Mouse (Mus musculus): ENCODE results near the gene Homez. TPM values are rescaled to one million over a fixed set of nuclear protein-coding genes. Genes with fewer than 3 reads are reported as not detected.

Gene Homez
- polyA plus RNA-seq, 1 experiment from 2014 or later = 19.9 TPM

GRCm38 (mm10) chr14:54894296-54895151, 23.8 kb upstream of the Homez start:
- Histone ChIP-seq H3K9ac (ENCODE audit: low read length) (peak overlapping the region; percentile 100), H3K4me2 (peak overlapping the region; percentile 78), H3K4me3 (ENCODE audit: low read depth, low read length) (peak overlapping the region; percentile 99), H3K9me3 (ENCODE audit: control insufficient read depth, low read length) (no peaks in the 10 kb centered on the region), H3K36me3 (ENCODE audit: control insufficient read depth, insufficient read depth, low read length) (peaks cover 20% of the 10 kb centered on the region), H3K27me3 (ENCODE audit: control insufficient read depth, insufficient read depth, low read length) (no peaks in the 10 kb centered on the region), H3K27ac (ENCODE audit: low read depth, low read length) (peak overlapping the region; percentile 94), H3K4me1 (ENCODE audit: control insufficient read depth, insufficient read depth, low read length) (peaks cover 12% of the 10 kb centered on the region; the same call in 1 of the 2 replicates)
- ATAC-seq (ENCODE audit: low FRiP score) (peak; percentile 66), DNase-seq (ENCODE audit: low spot score, missing footprints) (peak; percentile 96)
- under 1% methylated on average over 53 of the region's 54 CpGs for WGBS

DNA sequence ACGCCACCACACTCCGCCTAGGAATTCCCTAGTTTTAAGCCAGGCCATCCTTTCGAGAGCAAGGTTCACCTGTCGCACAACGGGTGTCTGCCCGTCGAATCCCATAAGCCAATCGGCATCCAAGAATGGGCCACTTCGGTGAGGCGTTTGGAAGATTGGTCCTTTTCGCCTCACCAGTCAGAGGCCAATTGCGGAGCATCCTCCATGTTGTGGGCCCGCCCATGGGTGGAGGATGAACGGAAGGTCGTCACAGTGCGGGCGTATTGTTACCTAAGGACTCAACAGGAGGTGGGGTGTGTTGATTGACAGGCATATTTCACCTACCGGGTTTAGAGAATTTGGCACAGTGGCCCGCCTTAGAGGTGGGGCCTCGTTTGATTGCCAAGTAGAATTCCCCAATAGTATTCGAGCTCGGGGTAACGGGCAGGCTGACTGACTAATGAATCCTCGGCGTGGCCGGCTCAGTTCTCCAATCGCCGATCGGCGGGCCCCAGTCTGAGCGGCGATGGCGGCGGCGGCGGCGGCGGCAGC, 23.0 kb upstream of the Homez start:
- H3K9ac ChIP-seq (ENCODE audit: low read length) = peak overlapping the region; percentile 100
- peak overlapping the region; percentile 78 for H3K4me2 ChIP-seq
- peaks cover 20% of the 10 kb centered on the region for H3K36me3 ChIP-seq (ENCODE audit: control insufficient read depth, insufficient read depth, low read length)
- H3K4me3 ChIP-seq (ENCODE audit: low read depth, low read length) = peak overlapping the region; percentile 99
- ATAC-seq (ENCODE audit: low FRiP score) = peak; percentile 99
- peak overlapping the region; percentile 94 for H3K27ac ChIP-seq (ENCODE audit: low read depth, low read length)
- under 1% methylated on average over 38 of the region's 38 CpGs for WGBS
- peaks cover 12% of the 10 kb centered on the region; the same call in 1 of the 2 replicates for H3K4me1 ChIP-seq (ENCODE audit: control insufficient read depth, insufficient read depth, low read length)
- H3K9me3 ChIP-seq (ENCODE audit: control insufficient read depth, low read length) = no peaks in the 10 kb centered on the region
- DNase-seq (ENCODE audit: low spot score, missing footprints) = peak; percentile 99
- no peaks in the 10 kb centered on the region for H3K27me3 ChIP-seq (ENCODE audit: control insufficient read depth, insufficient read depth, low read length)

DNA sequence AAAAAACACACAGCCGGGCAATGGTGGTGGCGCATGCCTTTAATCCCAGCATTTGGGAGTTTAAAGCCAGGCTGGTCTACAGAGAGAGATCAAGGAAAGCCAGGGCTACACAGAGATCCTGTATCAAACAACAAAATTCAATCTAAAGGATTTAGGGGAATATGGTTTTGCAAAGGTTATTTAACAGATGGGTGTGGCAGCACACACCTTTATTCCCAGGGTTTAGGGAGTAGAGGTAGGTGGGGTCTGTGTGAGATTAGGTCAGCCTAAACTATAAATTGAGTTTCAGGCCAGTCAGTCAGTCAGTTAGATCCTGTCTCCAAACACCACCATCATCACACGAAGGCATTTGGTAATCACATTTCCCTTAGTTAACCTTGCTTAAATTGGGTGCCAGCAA, 21.4 kb upstream of the Homez start, which contains the start of gene Pabpn1:
Gene Pabpn1 (plus strand): TSS at position 301 of the 400 bp plus-strand sequence.
- no peak for DNase-seq (ENCODE audit: low spot score, missing footprints)
- Histone ChIP-seq H3K4me2 (peak within 1 kb of the TSS; percentile 50), H3K4me1 (ENCODE audit: control insufficient read depth, insufficient read depth, low read length) (peaks cover 12% of the 10 kb centered on the region; the same call in 1 of the 2 replicates), H3K9ac (ENCODE audit: low read length) (peak within 1 kb of the TSS; percentile 61), H3K4me3 (ENCODE audit: low read depth, low read length) (peak within 1 kb of the TSS; percentile 99), H3K27ac (ENCODE audit: low read depth, low read length) (peak within 1 kb of the TSS; percentile 72), H3K36me3 (ENCODE audit: control insufficient read depth, insufficient read depth, low read length) (peaks cover 8% of the 10 kb centered on the region), H3K9me3 (ENCODE audit: control insufficient read depth, low read length) (no peaks in the 10 kb centered on the region), H3K27me3 (ENCODE audit: control insufficient read depth, insufficient read depth, low read length) (no peaks in the 10 kb centered on the region)
- ATAC-seq (ENCODE audit: low FRiP score) = no peak
- 96% methylated on average over 3 of the region's 3 CpGs for WGBS

- Histone ChIP-seq H3K4me2 (no peak overlapping the region), H3K9ac (ENCODE audit: low read length) (no peak overlapping the region)
- no peak for DNase-seq (ENCODE audit: low spot score, missing footprints)
Measured at GRCm38 (mm10) chr14:54885309-54885708, 14.5 kb upstream of the Homez start.

DNA sequence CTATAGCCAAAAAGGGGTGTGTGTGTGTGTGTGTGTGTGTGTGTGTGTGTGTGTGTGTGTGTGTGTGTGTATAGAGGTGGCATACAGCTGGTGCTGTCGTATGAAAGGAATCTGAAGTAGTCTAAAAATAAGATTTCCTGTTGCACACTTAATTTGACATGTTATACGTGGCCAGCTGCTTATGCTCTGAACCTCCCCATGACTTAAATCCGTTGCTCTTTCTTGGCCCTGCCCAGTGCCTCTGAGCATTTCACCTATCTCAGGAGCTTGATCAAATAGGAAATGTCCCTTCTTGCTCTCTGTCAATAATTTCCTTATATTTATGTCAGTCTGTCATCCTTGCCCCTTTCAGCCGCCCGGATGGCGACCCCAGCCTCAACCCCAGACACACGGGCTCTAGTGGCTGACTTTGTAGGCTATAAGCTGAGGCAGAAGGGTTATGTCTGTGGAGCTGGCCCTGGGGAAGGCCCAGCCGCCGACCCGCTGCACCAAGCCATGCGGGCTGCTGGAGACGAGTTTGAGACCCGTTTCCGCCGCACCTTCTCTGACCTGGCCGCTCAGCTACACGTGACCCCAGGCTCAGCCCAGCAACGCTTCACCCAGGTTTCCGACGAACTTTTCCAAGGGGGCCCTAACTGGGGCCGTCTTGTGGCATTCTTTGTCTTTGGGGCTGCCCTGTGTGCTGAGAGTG, 13.4 kb upstream of the Homez start:
- Histone ChIP-seq H3K9me3 (ENCODE audit: control insufficient read depth, low read length) (no peaks in the 10 kb centered on the region), H3K4me1 (ENCODE audit: control insufficient read depth, insufficient read depth, low read length) (peaks cover 14% of the 10 kb centered on the region), H3K9ac (ENCODE audit: low read length) (peak overlapping the region; percentile 75), H3K27ac (ENCODE audit: low read depth, low read length) (no peak overlapping the region), H3K27me3 (ENCODE audit: control insufficient read depth, insufficient read depth, low read length) (no peaks in the 10 kb centered on the region), H3K4me3 (ENCODE audit: low read depth, low read length) (peak overlapping the region; percentile 47), H3K36me3 (ENCODE audit: control insufficient read depth, insufficient read depth, low read length) (no peaks in the 10 kb centered on the region), H3K4me2 (peak overlapping the region; percentile 69)
- DNase-seq (ENCODE audit: low spot score, missing footprints) (peak; percentile 73), ATAC-seq (ENCODE audit: low FRiP score) (no peak)
- WGBS = 40% methylated on average over 21 of the region's 21 CpGs

More at GRCm38 (mm10) chr14:54885309-54885708, 14.5 kb upstream of the Homez start:
- Histone ChIP-seq H3K36me3 (ENCODE audit: control insufficient read depth, insufficient read depth, low read length) (no peaks in the 10 kb centered on the region), H3K27ac (ENCODE audit: low read depth, low read length) (no peak overlapping the region), H3K9me3 (ENCODE audit: control insufficient read depth, low read length) (no peaks in the 10 kb centered on the region), H3K4me1 (ENCODE audit: control insufficient read depth, insufficient read depth, low read length) (peaks cover 14% of the 10 kb centered on the region), H3K4me3 (ENCODE audit: low read depth, low read length) (no peak overlapping the region), H3K27me3 (ENCODE audit: control insufficient read depth, insufficient read depth, low read length) (no peaks in the 10 kb centered on the region)
- 94% methylated on average over 11 of the region's 11 CpGs for WGBS
- no peak for ATAC-seq (ENCODE audit: low FRiP score)

DNA sequence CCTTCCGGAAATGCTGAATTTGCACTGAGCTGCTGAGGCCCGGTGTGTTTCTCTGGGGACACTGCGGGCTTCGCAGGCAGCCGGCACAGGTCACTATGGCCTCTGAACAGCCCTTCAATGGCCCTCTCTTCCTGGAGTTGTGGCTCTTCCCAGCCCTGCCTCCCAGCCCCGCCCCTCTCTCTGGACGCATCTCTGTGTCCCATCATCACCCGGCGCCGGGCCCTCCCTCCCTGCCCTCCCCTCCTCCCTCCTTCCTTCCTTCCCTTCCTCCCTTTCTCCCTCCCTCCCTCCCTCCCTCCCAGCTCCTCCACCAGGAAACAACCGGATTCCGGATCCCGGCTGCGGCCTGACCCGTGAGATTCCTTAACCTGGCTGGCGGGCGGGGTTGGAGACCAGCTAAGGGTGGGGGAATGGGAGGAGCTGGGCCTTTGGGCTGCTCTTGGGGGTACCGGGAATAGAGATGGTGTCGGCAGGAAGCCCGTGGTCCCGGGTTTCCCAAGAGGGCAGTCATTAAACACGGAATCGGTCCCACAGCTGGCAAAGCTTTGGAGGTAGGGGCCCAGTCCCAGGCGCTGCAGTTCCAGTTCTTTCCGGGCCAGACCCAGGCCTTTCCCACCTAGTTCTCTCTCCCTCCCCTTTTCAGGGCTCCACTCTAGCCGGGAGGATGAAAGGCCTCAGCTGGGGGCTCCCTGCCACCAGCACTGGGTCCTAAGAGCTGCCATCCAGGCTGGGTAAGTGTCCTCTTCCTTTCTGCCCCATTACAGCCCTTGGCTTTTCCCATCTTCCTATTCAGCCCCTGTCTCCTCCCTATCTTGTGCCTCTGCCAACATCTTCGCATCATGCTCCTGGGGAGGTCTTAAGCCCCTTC, 12.6 kb upstream of the Homez start, which contains the start of the genes Bcl2l2 and Gm20521:
Gene Bcl2l2 (plus strand): TSS at position 224 of the 868 bp plus-strand sequence.
Gene Gm20521 (plus strand): TSS at position 288 of the 868 bp plus-strand sequence.
- no peaks in the 10 kb centered on the region for H3K36me3 ChIP-seq (ENCODE audit: control insufficient read depth, insufficient read depth, low read length)
- H3K4me2 ChIP-seq = peak within 1 kb of the TSS; percentile 69
- ATAC-seq (ENCODE audit: low FRiP score) (peak; percentile 93), DNase-seq (ENCODE audit: low spot score, missing footprints) (peak; percentile 98)
- no peaks in the 10 kb centered on the region for H3K27me3 ChIP-seq (ENCODE audit: control insufficient read depth, insufficient read depth, low read length)
- H3K9ac ChIP-seq (ENCODE audit: low read length) = peak within 1 kb of the TSS; percentile 75
- peak within 1 kb of the TSS; percentile 47 for H3K4me3 ChIP-seq (ENCODE audit: low read depth, low read length)
- H3K27ac ChIP-seq (ENCODE audit: low read depth, low read length) = peak within 1 kb of the TSS; percentile 55
- under 1% methylated on average over 27 of the region's 27 CpGs for WGBS
- peaks cover 14% of the 10 kb centered on the region for H3K4me1 ChIP-seq (ENCODE audit: control insufficient read depth, insufficient read depth, low read length)
- no peaks in the 10 kb centered on the region for H3K9me3 ChIP-seq (ENCODE audit: control insufficient read depth, low read length)

- Histone ChIP-seq H3K4me2 (peak within 1 kb of the TSS; percentile 99), H3K4me1 (ENCODE audit: control insufficient read depth, insufficient read depth, low read length) (peaks cover 7% of the 10 kb centered on the region), H3K27ac (ENCODE audit: low read depth, low read length) (peak within 1 kb of the TSS; percentile 71), H3K4me3 (ENCODE audit: low read depth, low read length) (peak within 1 kb of the TSS; percentile 65), H3K9me3 (ENCODE audit: control insufficient read depth, low read length) (no peaks in the 10 kb centered on the region), H3K9ac (ENCODE audit: low read length) (peak within 1 kb of the TSS; percentile 88), H3K27me3 (ENCODE audit: control insufficient read depth, insufficient read depth, low read length) (peaks cover 7% of the 10 kb centered on the region), H3K36me3 (ENCODE audit: control insufficient read depth, insufficient read depth, low read length) (no peaks in the 10 kb centered on the region)
- ATAC-seq (ENCODE audit: low FRiP score) = peak; percentile 80
- DNase-seq (ENCODE audit: low spot score, missing footprints) = peak; percentile 96
- WGBS = under 1% methylated on average over 51 of the region's 61 CpGs
Measured at GRCm38 (mm10) chr14:54877048-54877715, 6.4 kb upstream of the Homez start, which contains the start of gene Ppp1r3e. Gene Ppp1r3e (minus strand): TSS chr14:54877550.

Measured in midbrain, embryonic 11.5 days (tissue).